Mouse (Mus musculus) liver, adult 2 months (tissue): Measurements from ENCODE around the gene Amh.

Source experiments
- CTCF ChIP-seq: fragments of 200-500 bp; IDR thresholded peaks from 2 replicates; pipeline ENCODE4 v1.5.1; 2011; ENCODE audit warnings: low read depth, low read length, control low read depth
- POLR2A ChIP-seq: fragments of 200-500 bp; IDR thresholded peaks from 2 replicates; pipeline ENCODE4 v1.6.1; 2011; ENCODE audit warnings: low read length, control low read depth; ENCODE audit not compliant: insufficient read depth; ENCODE audit errors: extremely low read depth

GRCm38 (mm10) chr10:80757717-80758116, 47.3 kb upstream of the Amh start:
- no peak for TF ChIP-seq POLR2A
- peak; percentile 92 for TF ChIP-seq CTCF
